Mouse (Mus musculus) testis, postnatal 10 days (tissue): ENCODE measurements at regions not wholly inside any gene's neighbourhood (a gene's known extent, or its start where the extent isn't known, plus 50 kb on each side); places are given as distances from the start of the nearest gene placed in this dataset.

Experiments
- DNase-seq: peaks from one replicate; pipeline ENCODE4 v3.0.0; 2021; ENCODE audit warnings: low spot score

DNA sequence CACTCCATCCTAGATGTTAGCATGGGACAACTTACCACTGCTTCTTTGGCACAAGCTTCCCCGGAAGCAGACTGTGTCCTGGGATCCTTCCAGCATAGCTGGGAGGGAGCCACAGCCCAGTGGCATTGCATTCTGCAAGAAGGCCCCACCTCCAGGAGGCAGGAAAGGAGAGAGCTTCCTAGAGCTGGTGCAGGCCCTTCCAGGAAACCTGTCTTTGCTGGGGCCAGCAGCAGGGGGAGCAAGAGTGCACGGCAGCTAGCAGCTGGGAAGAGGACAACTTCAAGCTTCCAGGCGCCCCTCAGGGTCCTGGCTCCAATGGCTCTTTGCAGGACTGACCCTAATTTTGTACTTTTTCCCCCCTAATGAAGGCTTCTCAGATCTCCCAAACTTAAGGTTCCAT is 115.4 kb upstream of the Sorcs3 start:
- peak; percentile 57 for DNase-seq

DNA sequence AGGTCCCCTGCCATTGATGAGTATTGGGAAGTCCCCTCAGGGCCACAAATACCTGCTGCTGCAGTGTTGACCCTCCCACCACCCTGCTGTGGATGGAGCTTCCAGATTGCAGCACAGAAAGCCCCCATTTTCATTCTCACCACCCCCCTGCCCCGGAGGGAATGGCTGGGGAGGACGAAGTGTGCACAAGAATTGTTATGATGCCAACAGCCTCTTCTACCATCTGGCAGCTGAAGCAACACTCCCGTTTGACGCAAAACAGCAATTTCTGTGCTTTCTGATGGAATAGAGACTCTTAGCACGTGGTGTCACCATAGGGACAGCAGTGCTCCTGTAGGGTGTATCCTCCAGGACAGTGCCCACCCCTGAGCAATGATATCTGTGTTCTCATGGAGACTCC is 108.5 kb upstream of the Sorcs3 start:
- DNase-seq, result no peak

GRCm38 (mm10) chr19:48097942-48098596 is 107.8 kb upstream of the Sorcs3 start:
- peak; percentile 43 for DNase-seq

DNA sequence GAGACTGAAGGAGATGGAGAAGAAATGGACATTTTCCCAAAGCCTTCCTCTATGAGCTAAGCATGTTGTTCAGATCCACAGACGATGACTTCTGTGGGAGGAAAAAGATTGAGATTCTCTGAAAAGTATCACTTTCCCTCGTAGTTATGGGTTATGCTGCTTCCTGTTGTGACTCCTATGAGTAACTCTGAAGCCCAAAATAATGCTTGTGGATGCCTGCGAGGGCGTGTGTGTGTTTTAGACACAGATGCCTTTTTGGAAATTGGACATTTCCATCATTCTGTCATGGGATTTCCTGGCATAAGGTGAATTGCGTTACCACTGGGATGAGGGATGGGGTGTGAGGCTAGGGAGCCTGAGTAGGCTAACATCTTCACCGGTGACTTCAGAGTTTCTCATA is 104.8 kb upstream of the Sorcs3 start:
- DNase-seq, result no peak

DNA sequence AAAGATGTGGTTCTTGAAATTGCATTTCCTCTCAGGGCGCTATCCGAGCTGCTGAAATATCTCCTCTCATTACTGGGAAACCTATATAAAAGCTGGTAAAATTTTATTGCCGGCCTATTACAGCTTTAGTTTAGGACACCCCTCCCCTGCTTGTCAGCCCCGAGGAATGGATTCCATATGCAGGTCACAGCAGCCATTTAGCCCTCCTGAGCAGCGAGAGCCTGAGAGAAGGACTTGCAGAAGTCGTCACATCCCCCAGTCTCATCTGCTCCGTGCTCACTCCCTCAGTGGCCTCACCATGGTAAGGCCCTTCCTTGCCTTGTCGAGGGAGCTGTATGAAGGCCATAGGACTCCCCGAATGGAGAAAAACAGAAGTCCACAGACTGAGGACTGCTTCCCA is 90.7 kb upstream of the Sorcs3 start:
- no peak for DNase-seq

DNA sequence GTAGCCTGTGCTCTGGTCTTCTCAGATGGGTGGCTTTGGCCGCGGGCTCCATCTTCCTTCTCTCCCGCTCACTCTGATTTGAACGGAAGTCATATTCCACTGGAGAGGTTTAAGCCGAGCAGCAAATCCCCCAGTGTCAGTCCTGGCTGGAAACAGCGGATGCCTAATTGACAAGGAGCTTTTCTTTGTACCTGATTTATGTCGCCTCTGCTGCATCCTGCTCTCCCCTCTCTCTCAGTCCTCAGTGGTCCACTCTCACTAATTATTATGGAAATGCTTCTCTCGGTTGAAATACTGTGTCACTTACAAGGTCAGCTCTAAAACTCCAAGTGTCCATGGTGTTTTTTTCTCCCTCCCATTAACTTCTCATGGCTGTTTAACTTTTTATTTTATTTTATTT is 90.1 kb upstream of the Sorcs3 start:
- no peak for DNase-seq

GRCm38 (mm10) chr19:48116689-48117088 is 89.1 kb upstream of the Sorcs3 start:
- DNase-seq, result no peak

DNA sequence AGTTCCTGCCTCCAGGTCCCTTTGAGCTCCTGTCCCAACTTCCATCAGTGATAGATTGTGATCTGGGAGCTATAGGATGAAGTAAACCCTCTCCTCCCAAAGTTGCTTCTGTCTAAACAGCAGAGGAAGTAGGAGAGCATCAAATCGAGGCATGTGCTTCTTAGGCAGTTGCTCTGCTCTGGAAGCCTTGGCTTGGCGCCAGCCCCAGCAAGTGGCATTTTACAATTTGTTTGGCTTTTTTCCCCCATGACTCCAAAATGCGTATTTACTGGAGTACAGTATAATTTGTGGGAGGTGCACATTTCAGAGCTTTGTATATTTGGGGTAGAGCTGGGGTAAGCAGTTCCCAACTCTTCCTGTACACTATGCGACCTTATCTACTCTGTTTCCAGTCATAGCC is 88.2 kb upstream of the Sorcs3 start:
- no peak for DNase-seq

- no peak for DNase-seq
These were observed 83.5 kb upstream of the Sorcs3 start for GRCm38 (mm10) chr19:48122281-48122680.

GRCm38 (mm10) chr19:48123777-48124176 is 82.0 kb upstream of the Sorcs3 start:
- DNase-seq, result no peak

- no peak for DNase-seq
These were observed 80.1 kb upstream of the Sorcs3 start for GRCm38 (mm10) chr19:48125731-48126130.

GRCm38 (mm10) chr19:48128089-48128488 is 77.7 kb upstream of the Sorcs3 start:
- no peak for DNase-seq

DNA sequence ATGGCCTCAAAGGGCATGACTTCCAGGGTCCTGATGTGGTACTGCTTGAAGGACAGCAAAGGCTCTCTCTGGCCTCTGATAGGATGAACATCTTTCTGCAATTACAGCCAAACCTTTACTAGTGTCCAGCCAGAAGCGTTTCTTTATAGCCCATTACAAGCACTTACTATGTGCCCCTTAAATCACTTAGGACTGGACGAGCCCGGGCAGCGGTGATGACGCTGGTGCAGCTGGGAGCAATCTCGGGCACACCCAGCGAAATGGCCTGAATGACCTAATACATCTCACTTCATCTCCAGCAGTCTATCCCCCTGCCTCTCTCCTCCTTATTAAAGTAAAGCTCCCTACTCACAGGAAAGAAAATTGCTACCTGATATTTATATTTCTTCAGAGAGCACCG is 69.6 kb upstream of the Sorcs3 start:
- no peak for DNase-seq

- DNase-seq, result peak; percentile 46
These were observed 61.7 kb upstream of the Sorcs3 start for GRCm38 (mm10) chr19:48144129-48144528.
